Mouse (Mus musculus): ENCODE results near the gene Tmprss9. TPM values are rescaled to one million over a fixed set of nuclear protein-coding genes. Genes with fewer than 3 reads are reported as not detected.

The Tmprss9 gene
- polyA plus RNA-seq, 1 experiment from 2014 or later, result 0.04 TPM

GRCm38 (mm10) chr10:80843931-80844547 is 27.6 kb upstream of the Tmprss9 start, which contains the start of gene Lingo3:
Gene Lingo3, minus strand, starts transcription at chr10:80844039.
- Histone ChIP-seq H3K4me2 (peak within 1 kb of the TSS; percentile 85), H3K4me3 (peak within 1 kb of the TSS; percentile 50), H3K4me1 (replicated peaks) (peaks cover 31% of the 10 kb centered on the region), H3K36me3 (no peaks in the 10 kb centered on the region), H3K27ac (no peak within 1 kb of the TSS), H3K9me3 (replicated peaks) (no peaks in the 10 kb centered on the region), H3K9ac (peak within 1 kb of the TSS; percentile 41; the same call in 1 of the 2 replicates), H3K27me3 (peaks cover 50% of the 10 kb centered on the region)
- no peak for ATAC-seq (replicated peaks; ENCODE audit: insufficient number of reproducible peaks, insufficient read depth, low FRiP score, low read depth)
- WGBS, result 5% methylated on average over 51 of the region's 51 CpGs

DNA sequence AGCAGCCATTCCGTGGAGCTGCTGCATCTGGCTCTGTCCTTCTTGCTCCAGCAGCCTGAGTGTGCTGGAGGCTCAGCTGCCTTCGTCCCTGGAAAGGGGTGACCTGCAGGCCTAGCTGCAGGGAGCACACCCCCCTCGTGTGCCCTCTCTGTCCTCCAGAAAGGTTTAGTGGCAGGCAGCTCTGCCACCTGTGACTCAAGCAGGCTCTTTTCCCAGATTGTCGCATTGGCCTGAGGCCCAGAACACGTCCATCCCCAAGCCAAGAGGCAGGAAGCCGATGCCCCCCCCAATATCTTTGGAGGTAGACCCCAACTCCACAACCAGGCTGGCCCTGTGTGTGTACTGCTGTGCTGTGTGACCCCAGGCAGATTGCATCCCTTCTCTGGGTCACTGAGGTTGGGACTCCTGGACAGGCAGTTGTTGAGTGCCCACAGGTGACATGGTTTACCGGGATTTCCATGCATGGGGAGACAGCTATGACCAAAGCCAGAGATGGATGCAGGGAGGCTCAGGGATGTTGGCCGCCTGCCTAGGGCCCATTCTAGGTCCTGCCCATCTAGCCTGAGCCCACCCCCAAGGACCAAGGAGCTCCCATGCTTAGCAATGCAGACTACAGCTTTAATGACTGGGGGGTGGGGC is 26.5 kb upstream of the Tmprss9 start:
- no peak for ATAC-seq (replicated peaks; ENCODE audit: insufficient number of reproducible peaks, insufficient read depth, low FRiP score, low read depth)
- Histone ChIP-seq H3K27me3 (peaks cover 50% of the 10 kb centered on the region), H3K9me3 (replicated peaks) (no peaks in the 10 kb centered on the region), H3K4me2 (no peak overlapping the region), H3K27ac (no peak overlapping the region), H3K4me3 (no peak overlapping the region), H3K4me1 (replicated peaks) (peaks cover 33% of the 10 kb centered on the region), H3K9ac (no peak overlapping the region), H3K36me3 (no peaks in the 10 kb centered on the region)
- WGBS, result 50% methylated on average over 8 of the region's 8 CpGs

- WGBS, result 65% methylated on average over 12 of the region's 12 CpGs
- H3K27me3 ChIP-seq, result peaks cover 47% of the 10 kb centered on the region
- peaks cover 33% of the 10 kb centered on the region for H3K4me1 ChIP-seq (replicated peaks)
- no peaks in the 10 kb centered on the region for H3K9me3 ChIP-seq (replicated peaks)
- no peak for ATAC-seq (replicated peaks; ENCODE audit: insufficient number of reproducible peaks, insufficient read depth, low FRiP score, low read depth)
- no peak overlapping the region for H3K9ac ChIP-seq
- no peak overlapping the region for H3K4me3 ChIP-seq
- no peak overlapping the region for H3K4me2 ChIP-seq
- no peak overlapping the region for H3K27ac ChIP-seq
- no peaks in the 10 kb centered on the region for H3K36me3 ChIP-seq
Observed at GRCm38 (mm10) chr10:80845732-80846131, 25.9 kb upstream of the Tmprss9 start.

- 12% methylated on average over 10 of the region's 10 CpGs for WGBS
- no peak overlapping the region for H3K4me3 ChIP-seq
- peaks cover 20% of the 10 kb centered on the region for H3K36me3 ChIP-seq
- no peak overlapping the region for H3K9ac ChIP-seq
- peaks cover 33% of the 10 kb centered on the region for H3K4me1 ChIP-seq (replicated peaks)
- no peaks in the 10 kb centered on the region for H3K9me3 ChIP-seq (replicated peaks)
- no peak overlapping the region for H3K27ac ChIP-seq
- peaks cover 23% of the 10 kb centered on the region for H3K27me3 ChIP-seq
- H3K4me2 ChIP-seq, result no peak overlapping the region
- ATAC-seq (replicated peaks; ENCODE audit: insufficient number of reproducible peaks, insufficient read depth, low FRiP score, low read depth), result no peak; the same call in 1 of the 2 replicates
Observed at GRCm38 (mm10) chr10:80848571-80848970, 23.1 kb upstream of the Tmprss9 start.

- peak within 1 kb of the TSS; percentile 99 for H3K4me2 ChIP-seq
- no peaks in the 10 kb centered on the region for H3K9me3 ChIP-seq (replicated peaks)
- peak; percentile 85 for ATAC-seq (replicated peaks; ENCODE audit: insufficient number of reproducible peaks, insufficient read depth, low FRiP score, low read depth)
- under 1% methylated on average over 80 of the region's 81 CpGs for WGBS
- H3K27ac ChIP-seq, result peak within 1 kb of the TSS; percentile 42
- peak within 1 kb of the TSS; percentile 76 for H3K4me3 ChIP-seq
- no peaks in the 10 kb centered on the region for H3K27me3 ChIP-seq
- peaks cover 26% of the 10 kb centered on the region for H3K4me1 ChIP-seq (replicated peaks)
- peaks cover 21% of the 10 kb centered on the region for H3K36me3 ChIP-seq
- H3K9ac ChIP-seq, result peak within 1 kb of the TSS; percentile 85
Observed at GRCm38 (mm10) chr10:80854913-80855748, 16.5 kb upstream of the Tmprss9 start, which contains the start of the genes Lsm7 and Sppl2b. Gene Lsm7, minus strand, starts transcription at chr10:80855209. Gene Sppl2b, plus strand, starts transcription at chr10:80855275.

DNA sequence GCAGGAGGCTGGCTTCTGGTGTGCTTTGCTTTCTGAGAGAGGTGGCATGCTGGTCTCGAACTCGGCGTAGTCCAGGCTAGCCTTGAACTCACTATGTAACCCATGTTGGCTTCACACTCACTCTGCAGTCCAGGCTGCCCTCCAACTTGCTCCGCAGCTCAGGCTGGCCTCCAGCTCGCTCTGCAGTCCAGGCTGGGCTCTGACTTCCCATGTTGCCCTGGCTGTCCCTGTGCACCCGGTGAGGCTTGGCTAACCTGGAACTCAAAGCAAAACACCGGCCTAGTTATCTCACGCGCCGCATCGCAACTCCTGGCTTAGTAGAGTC is 15.9 kb upstream of the Tmprss9 start:
- Histone ChIP-seq H3K4me1 (replicated peaks) (peaks cover 26% of the 10 kb centered on the region), H3K9ac (peak overlapping the region; percentile 85), H3K27ac (peak overlapping the region; percentile 24), H3K9me3 (replicated peaks) (no peaks in the 10 kb centered on the region), H3K4me2 (peak overlapping the region; percentile 99), H3K27me3 (no peaks in the 10 kb centered on the region), H3K4me3 (peak overlapping the region; percentile 76), H3K36me3 (peaks cover 21% of the 10 kb centered on the region)
- ATAC-seq (replicated peaks; ENCODE audit: insufficient number of reproducible peaks, insufficient read depth, low FRiP score, low read depth), result no peak
- 14% methylated on average over 11 of the region's 11 CpGs for WGBS

DNA sequence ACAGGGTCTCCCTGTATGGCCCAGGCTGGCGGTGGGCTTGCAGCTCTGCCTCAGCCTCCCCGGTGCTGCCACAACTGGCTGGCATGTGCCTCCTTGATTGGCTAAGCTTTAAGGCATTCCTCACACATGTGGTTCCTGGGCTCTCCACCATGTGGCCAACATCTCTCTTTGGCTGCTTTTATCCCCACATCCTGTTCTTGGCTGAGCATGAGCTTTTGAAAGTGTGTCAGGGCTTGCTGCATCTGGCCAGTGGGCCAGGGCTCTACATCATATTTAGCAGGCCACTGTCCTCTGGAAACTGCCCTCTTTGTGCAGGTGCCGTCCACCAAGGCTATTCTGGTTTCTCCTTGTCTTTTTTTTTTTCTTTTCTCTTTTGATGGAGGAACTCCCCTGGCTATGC is 15.4 kb upstream of the Tmprss9 start:
- Histone ChIP-seq H3K4me2 (peak overlapping the region; percentile 99), H3K9me3 (replicated peaks) (no peaks in the 10 kb centered on the region), H3K36me3 (peaks cover 19% of the 10 kb centered on the region), H3K4me3 (peak overlapping the region; percentile 76), H3K27ac (no peak overlapping the region), H3K9ac (no peak overlapping the region), H3K4me1 (replicated peaks) (peaks cover 26% of the 10 kb centered on the region), H3K27me3 (no peaks in the 10 kb centered on the region)
- WGBS, result 53% methylated on average over 3 of the region's 3 CpGs
- ATAC-seq (replicated peaks; ENCODE audit: insufficient number of reproducible peaks, insufficient read depth, low FRiP score, low read depth), result no peak

DNA sequence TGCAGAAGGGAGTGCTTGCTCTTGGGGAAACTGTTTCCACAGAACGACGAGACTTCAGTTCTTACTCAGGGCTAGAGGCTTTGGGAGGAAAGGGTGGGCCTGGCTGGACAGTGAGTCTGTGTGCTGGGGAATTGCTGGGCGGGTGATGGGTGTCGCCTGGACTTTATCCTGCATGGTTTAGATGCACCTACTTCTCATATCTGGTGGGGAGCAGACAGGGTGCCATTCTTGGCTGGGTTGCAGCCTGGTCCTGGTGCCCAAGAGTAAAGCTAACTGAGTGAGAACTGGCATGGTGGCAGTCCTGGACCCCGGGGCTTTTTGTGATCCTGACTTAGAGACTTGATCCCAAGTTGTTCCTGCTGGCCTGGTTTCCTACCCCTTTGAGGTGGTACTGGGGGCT is 14.7 kb upstream of the Tmprss9 start:
- Histone ChIP-seq H3K4me2 (no peak overlapping the region), H3K4me3 (no peak overlapping the region)
- WGBS, result 81% methylated on average over 5 of the region's 5 CpGs

GRCm38 (mm10) chr10:80857386-80857785 is 14.3 kb upstream of the Tmprss9 start:
- ATAC-seq (replicated peaks; ENCODE audit: insufficient number of reproducible peaks, insufficient read depth, low FRiP score, low read depth), result no peak
- Histone ChIP-seq H3K27ac (no peak overlapping the region), H3K27me3 (no peaks in the 10 kb centered on the region), H3K9me3 (replicated peaks) (no peaks in the 10 kb centered on the region), H3K4me3 (no peak overlapping the region), H3K4me1 (replicated peaks) (peaks cover 26% of the 10 kb centered on the region), H3K4me2 (0 out of 2 replicates have a peak overlapping the region, but pooled peaks have one; percentile 4), H3K9ac (no peak overlapping the region), H3K36me3 (peaks cover 8% of the 10 kb centered on the region)
- WGBS, result 65% methylated on average over 8 of the region's 8 CpGs

More for the DNA sequence above, 14.7 kb upstream of the Tmprss9 start:
- no peaks in the 10 kb centered on the region for H3K27me3 ChIP-seq
- H3K4me1 ChIP-seq (replicated peaks), result peaks cover 26% of the 10 kb centered on the region
- no peak overlapping the region for H3K27ac ChIP-seq
- H3K36me3 ChIP-seq, result peaks cover 13% of the 10 kb centered on the region
- H3K9me3 ChIP-seq (replicated peaks), result no peaks in the 10 kb centered on the region
- H3K9ac ChIP-seq, result no peak overlapping the region
- ATAC-seq (replicated peaks; ENCODE audit: insufficient number of reproducible peaks, insufficient read depth, low FRiP score, low read depth), result no peak

- Histone ChIP-seq H3K9ac (no peak overlapping the region), H3K27ac (no peak overlapping the region)
- WGBS, result 77% methylated on average over 3 of the region's 3 CpGs
Observed at GRCm38 (mm10) chr10:80857848-80858247, 13.8 kb upstream of the Tmprss9 start.

GRCm38 (mm10) chr10:80858350-80858935 is 13.2 kb upstream of the Tmprss9 start:
- Histone ChIP-seq H3K4me1 (replicated peaks) (peaks cover 23% of the 10 kb centered on the region), H3K4me3 (no peak overlapping the region), H3K27me3 (no peaks in the 10 kb centered on the region), H3K4me2 (no peak overlapping the region), H3K9me3 (replicated peaks) (no peaks in the 10 kb centered on the region), H3K36me3 (peaks cover 10% of the 10 kb centered on the region; the same call in 1 of the 2 replicates), H3K9ac (no peak overlapping the region), H3K27ac (no peak overlapping the region)
- no peak for ATAC-seq (replicated peaks; ENCODE audit: insufficient number of reproducible peaks, insufficient read depth, low FRiP score, low read depth)
- WGBS, result 73% methylated on average over 7 of the region's 7 CpGs

More at GRCm38 (mm10) chr10:80857848-80858247, 13.8 kb upstream of the Tmprss9 start:
- Histone ChIP-seq H3K9me3 (replicated peaks) (no peaks in the 10 kb centered on the region), H3K4me3 (no peak overlapping the region), H3K27me3 (no peaks in the 10 kb centered on the region), H3K36me3 (peaks cover 9% of the 10 kb centered on the region; the same call in 1 of the 2 replicates), H3K4me1 (replicated peaks) (peaks cover 26% of the 10 kb centered on the region), H3K4me2 (0 out of 2 replicates have a peak overlapping the region, but pooled peaks have one; percentile 4)
- no peak for ATAC-seq (replicated peaks; ENCODE audit: insufficient number of reproducible peaks, insufficient read depth, low FRiP score, low read depth)
